Mouse (Mus musculus) bone marrow, adult 2 months (tissue): ENCODE measurements at regions not wholly inside any gene's neighbourhood (a gene's known extent, or its start where the extent isn't known, plus 50 kb on each side); places are given as distances from the start of the nearest gene placed in this dataset.

Experiments used
- CTCF ChIP-seq: fragments of 200-500 bp; IDR thresholded peaks from 2 replicates; pipeline ENCODE4 v1.5.1; 2011; ENCODE audit warnings: low read length, control low read depth; ENCODE audit not compliant: control insufficient read depth, insufficient read depth
- POLR2A ChIP-seq: fragments of 200-500 bp; IDR thresholded peaks from 2 replicates; pipeline ENCODE4 v1.6.1; 2011; ENCODE audit warnings: low read depth, mild to moderate bottlenecking, control low read depth, low read length, borderline replicate concordance; ENCODE audit not compliant: control insufficient read depth

DNA sequence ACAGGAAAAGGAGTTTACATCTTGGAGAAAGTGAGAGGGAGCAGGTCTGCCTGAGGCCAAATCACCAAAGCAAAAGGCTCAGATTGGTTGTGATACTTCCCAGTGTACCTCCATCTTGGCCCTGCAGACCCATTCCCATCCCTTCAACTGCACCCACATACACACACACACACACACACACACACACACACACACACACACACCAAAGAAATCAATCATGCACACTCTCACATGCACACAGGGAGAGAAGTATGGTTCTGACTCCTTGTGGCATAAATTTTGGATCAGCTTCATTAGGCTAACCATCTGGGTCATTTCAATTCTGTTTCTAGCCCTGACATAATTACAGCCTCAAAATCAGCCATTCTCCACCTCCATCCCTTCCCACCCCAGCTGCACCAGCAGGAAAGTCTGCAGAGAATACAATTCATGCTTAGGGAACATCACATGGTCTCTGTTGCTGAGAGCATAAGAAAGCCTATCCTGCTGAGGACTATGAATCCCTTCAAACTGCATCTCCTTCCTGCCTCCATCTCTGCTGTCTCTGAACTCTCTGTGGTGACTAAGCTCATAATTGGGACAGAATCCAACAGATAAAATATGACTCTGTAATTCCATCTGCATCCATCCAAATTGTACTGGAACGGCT, 378.0 kb downstream of the Rapgef2 start:
- TF ChIP-seq CTCF (no peak), POLR2A (no peak)
